Mouse (Mus musculus) Patski (cell line): ENCODE measurements at regions not wholly inside any gene's neighbourhood (a gene's known extent, or its start where the extent isn't known, plus 50 kb on each side); places are given as distances from the start of the nearest gene placed in this dataset.

Experiments used
- ATAC-seq: fragments of 100-300 bp; one replicate; pipeline ENCODE4 v1.8.0; 2021
- CTCF ChIA-PET: fragments of 350-600 bp; sonication (Branson Sonifier 250); formaldehyde crosslinking; loops from one replicate; lab custom pipeline; 2022; ENCODE audit warnings: inconsistent platforms; lab: Charles Lee
- POLR2A ChIA-PET: fragments of 350-600 bp; sonication (Branson Sonifier 250); formaldehyde crosslinking; loops from one replicate; lab custom pipeline; 2022; ENCODE audit warnings: antibody characterized with exemption, inconsistent platforms; lab: Charles Lee
- DNase-seq: peaks from one replicate; pipeline ENCODE4 v3.0.0-alpha.2; 2011; ENCODE audit warnings: low read depth, low spot score
- H3K27me3 ChIP-seq: fragments of 371-371 bp; one replicate; pipeline ENCODE4 v1.5.1; 2021
- CTCF ChIP-seq: fragments of 100-300 bp; IDR thresholded peaks from one replicate; pipeline ENCODE4 v1.5.1; 2021
- in situ Hi-C: fragments of 300-500 bp; cut with MboI; formaldehyde crosslinking; loops from 3 replicates; pipeline ENCODE4 v1.11.1; 2018; ENCODE audit warnings: low pct_unique_long_range_greater_than_20kb, mixed read lengths

DNA sequence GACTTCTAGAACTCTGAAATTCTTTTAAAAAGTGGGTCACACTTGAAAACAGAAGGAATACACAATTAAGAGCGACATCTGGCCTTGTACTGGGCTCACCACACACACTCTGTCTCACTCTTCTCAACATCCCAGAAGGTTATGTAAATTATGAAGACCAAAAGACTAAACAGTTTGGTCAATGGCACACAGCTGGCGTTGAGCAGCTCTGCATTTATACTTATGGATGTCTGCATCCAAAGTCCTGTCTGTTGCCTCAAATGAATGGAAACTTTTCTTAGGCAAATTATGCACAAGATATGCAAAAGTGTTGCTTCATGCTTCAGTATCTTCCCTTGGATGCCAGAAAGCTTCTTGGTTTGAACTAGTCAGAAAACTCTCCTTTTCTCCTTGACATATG, 323.5 kb downstream of the Ppp3ca start:
- ChIA-PET POLR2A (no interaction called here), CTCF (no interaction called here)
- ATAC-seq, result no peak
- DNase-seq, result no peak
- TF ChIP-seq CTCF, result no peak
- in situ Hi-C loops, result no loop called here
- H3K27me3 ChIP-seq, result no peaks in the 10 kb centered on the region

DNA sequence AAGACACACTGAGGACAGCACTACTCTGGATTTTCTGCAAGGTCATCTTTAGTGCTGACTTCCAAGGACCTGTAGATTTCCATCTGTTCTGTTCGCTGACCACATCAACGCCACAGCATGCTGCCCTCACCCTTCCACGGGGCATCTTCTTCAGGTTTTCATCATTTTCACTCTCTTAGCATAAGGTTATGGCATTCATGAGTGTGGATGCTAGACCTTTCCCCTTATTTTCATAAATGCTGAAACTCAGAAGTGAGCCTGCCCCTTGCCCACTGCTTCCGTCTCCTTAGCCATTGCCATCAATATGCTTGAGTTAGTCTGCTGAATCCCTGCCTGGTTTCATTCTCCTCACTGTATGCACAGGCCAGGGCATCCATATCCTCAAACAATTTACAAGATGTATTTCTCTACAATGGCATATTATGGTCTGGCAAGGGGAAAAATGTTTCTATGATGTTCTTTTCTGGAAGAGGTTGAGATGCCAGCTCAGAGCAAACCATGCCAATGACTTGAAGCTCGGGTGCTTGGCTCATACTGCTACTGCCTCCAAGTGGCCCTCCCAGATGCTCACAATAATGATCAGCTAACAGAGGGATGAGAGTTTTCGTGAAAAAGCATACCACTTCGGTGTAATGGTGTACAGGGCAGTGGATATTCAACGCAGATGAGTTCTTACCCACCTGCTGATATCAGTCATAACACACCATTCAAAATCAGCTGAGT, 324.6 kb downstream of the Ppp3ca start:
- CTCF ChIA-PET, result interaction anchor here (2.7 kb wide), 1 partner anchor 25 kb away, joined by 8 read pairs; no protein-coding TSS in a partner anchor
- ATAC-seq, result no peak
- TF ChIP-seq CTCF, result peak; percentile 37
- H3K27me3 ChIP-seq, result no peaks in the 10 kb centered on the region
- POLR2A ChIA-PET, result no interaction called here
- no peak for DNase-seq
- in situ Hi-C loops, result no loop called here

DNA sequence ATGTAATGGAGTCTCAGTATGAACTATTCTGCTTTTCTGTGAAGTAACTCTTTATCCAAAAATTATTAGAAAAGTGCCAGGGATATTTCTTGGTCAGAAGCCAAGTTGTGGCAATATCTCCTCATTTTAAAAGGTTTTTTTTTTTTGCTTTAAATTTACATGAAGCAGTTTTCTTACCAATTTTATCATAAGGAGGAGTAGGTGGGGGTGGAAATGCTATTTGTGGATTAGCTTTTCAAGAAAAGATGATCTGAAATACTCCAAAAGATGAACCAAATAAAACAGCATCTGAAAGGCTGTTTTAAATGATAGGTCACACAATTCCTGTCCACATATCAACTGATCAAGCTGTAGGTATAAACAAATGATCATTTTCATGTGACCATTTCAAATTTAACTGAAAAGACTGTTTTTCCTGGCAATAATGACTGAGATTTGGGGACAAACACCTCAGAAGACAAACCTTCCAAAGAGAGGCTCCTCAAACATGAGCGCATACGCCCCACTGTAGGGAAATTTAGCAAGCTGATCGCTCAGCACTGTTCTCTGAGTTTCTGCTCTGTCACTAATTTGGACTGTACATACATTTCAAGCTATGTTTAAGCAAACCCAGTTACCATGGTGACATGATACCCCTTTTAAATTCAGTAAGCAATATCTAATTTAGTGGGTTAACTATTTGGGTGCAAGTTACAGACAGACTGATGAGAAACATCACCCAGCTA, 325.8 kb downstream of the Ppp3ca start:
- CTCF ChIA-PET, result interaction anchor here (0.8 to 2.7 kb wide), 5 partner anchors 8 to 26 kb away, joined by 3 to 10 read pairs (median 8); no protein-coding TSS in a partner anchor
- H3K27me3 ChIP-seq, result no peaks in the 10 kb centered on the region
- in situ Hi-C loops, result no loop called here
- POLR2A ChIA-PET, result interaction anchor here (0.6 kb wide), 1 partner anchor 170 kb away, joined by 3 read pairs; no protein-coding TSS in a partner anchor
- DNase-seq (no peak), ATAC-seq (no peak)
- TF ChIP-seq CTCF, result no peak

DNA sequence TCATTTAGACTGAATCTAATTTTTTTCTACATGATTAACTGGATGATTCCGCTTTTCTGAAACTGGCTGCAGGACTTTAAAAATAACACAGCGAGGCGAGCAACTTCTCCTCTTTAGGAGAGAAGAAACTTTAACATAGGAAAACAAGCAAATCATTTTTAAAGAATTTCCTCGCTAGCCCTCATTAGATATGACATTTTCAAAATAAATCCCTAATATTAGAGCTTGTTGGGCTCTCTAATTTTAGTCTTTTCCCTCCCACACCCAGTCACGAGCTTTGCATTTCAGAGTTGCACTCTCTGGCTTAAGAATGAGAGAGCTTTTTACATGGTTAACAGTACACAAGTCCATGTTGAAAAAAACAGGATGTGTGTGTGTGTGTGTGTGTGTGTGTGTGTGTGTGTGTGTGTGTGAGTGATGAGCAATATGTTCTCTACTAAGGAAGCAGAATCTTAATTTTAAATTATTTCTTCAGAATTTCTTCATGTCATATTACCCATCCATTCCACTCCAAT, 326.5 kb downstream of the Ppp3ca start:
- in situ Hi-C loops, result no loop called here
- ChIA-PET POLR2A (interaction anchor here (0.6 kb wide), 1 partner anchor 170 kb away, joined by 3 read pairs; no protein-coding TSS in a partner anchor), CTCF (interaction anchor here (0.8 to 2.7 kb wide), 6 partner anchors 9 to 101 kb away, joined by 3 to 10 read pairs (median 6); no protein-coding TSS in a partner anchor)
- no peaks in the 10 kb centered on the region for H3K27me3 ChIP-seq
- ATAC-seq, result no peak
- no peak for DNase-seq
- TF ChIP-seq CTCF, result no peak

DNA sequence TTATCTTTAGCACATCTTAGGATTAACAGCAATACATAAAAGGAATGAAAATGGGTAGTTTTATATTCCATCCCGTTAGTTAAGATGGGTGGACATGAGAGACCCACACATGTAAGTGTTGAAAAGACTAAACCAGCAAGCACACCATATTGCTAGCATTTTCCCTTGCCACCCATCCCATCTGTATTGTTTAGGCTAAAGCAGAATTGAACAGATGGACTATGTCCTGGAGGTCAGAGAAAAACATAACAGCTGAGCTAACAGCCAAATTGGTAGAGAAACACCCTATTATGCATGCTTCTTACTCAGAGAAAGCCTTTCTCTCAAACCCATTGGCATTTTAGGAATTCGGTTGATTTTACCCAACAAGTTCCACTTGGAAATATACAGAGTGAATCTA, 329.3 kb upstream of the Emcn start:
- ChIA-PET POLR2A (no interaction called here), CTCF (interaction anchor here (2.5 kb wide), 1 partner anchor 17 kb away, joined by 5 read pairs; no protein-coding TSS in a partner anchor)
- no peak for TF ChIP-seq CTCF
- no peak for ATAC-seq
- DNase-seq, result no peak
- in situ Hi-C loops, result no loop called here
- H3K27me3 ChIP-seq, result no peaks in the 10 kb centered on the region

DNA sequence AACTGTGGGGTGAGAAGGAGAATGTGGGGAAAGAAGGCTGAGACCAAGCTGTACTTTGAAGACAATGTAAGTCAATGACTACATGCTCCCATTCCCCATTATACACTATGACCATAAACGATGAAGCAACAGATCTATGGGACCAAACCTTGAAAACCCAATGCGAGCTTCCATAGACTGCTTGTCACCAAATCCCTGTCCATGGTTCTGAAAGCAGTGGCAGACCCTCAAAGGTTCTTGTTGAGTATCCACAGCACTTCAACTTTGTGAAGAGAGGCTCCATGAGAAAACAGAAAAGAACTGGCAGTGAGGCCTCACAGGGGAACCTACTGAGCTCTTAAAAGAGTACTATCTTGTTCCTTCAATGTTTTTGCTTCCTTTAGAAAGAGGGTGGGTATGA, 326.2 kb upstream of the Emcn start:
- ATAC-seq, result no peak
- ChIA-PET POLR2A (no interaction called here), CTCF (interaction anchor here (1.1 to 1.2 kb wide), 2 partner anchors 15 to 76 kb away, joined by 3 read pairs; no protein-coding TSS in a partner anchor)
- in situ Hi-C loops, result no loop called here
- H3K27me3 ChIP-seq, result no peaks in the 10 kb centered on the region
- DNase-seq, result no peak
- no peak for TF ChIP-seq CTCF

DNA sequence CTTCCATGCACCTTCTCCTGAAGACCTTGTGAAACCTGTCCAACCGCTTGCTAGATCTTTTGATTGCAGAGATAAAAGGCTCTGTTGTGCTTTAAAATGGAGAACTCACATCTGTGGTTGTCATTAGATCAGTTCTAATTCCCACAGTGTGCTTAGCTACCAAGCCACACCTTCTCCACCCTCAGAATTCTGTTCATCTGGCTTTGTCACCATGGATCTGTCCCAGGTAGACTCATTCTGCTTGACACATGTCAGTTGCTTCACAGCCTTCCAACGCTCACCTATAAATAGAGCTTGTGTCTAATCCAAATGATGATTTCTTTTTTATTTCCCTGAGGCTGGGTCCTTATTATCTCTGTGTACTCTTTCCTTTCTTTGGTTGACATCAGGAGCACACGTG, 325.7 kb upstream of the Emcn start:
- POLR2A ChIA-PET, result no interaction called here
- in situ Hi-C loops, result no loop called here
- DNase-seq (no peak), ATAC-seq (no peak)
- CTCF ChIA-PET, result interaction anchor here (1.1 to 1.2 kb wide), 3 partner anchors 14 to 75 kb away, joined by 3 to 4 read pairs (median 3); no protein-coding TSS in a partner anchor
- H3K27me3 ChIP-seq, result no peaks in the 10 kb centered on the region
- TF ChIP-seq CTCF, result no peak

DNA sequence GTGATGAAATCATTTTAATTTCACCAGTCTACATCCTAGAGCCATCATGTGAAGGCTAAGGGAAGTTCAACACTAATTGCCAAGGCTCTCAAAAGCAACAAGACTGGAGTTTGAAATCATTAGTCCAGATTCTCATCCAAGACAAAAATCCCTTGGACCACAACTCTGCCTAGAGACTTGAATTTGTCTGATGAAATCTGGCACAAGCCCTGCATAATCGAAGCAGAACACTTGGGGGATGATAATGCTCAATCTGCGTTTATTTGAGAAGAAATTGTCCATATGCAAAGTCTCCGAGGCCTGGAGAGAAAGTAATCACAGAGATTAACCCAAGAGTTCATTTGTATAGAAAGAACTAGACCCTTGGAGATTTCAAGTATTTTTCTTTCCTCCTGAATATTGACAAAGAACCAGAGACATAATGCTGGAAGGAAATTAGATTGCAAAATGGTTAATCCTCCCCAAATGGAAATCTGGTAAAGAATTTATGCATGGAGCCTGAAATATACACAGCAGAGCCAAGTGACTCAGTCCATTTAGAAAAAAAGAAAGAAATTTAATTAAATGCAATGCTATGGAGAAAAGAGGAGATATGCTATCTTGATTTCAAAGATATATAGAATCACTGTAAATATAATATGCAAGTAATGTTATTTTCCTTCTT, 320.8 kb upstream of the Emcn start:
- H3K27me3 ChIP-seq, result no peaks in the 10 kb centered on the region
- in situ Hi-C loops, result no loop called here
- DNase-seq, result no peak
- no peak for TF ChIP-seq CTCF
- ATAC-seq, result no peak
- ChIA-PET CTCF (interaction anchor here (1.3 to 1.5 kb wide), 2 partner anchors 9 to 14 kb away, joined by 4 to 7 read pairs; no protein-coding TSS in a partner anchor), POLR2A (interaction anchor here (0.6 kb wide), 1 partner anchor 14 kb away, joined by 3 read pairs; no protein-coding TSS in a partner anchor)

DNA sequence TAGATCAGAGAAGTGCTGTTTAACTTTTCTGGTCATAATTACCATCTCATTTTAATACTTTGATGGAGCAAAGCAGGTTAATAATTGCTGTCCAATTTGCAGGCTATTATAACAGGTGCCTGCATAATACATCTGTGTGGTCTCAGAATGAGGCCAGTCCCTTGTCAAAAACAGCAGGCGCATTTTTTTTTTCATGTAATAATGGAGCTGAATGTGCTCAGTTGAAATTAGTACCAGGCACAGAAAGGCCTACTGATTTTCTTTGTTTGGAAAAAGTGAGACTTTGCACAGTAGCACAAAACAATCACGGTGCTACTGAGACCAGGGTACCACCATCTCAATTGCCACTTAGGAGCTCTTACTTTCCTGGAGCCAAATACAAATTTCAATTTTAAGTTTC, 311.3 kb upstream of the Emcn start:
- H3K27me3 ChIP-seq, result peaks cover 3% of the 10 kb centered on the region
- ChIA-PET CTCF (interaction anchor here (0.7 to 2.0 kb wide), 4 partner anchors 9 to 52 kb away, joined by 3 to 7 read pairs (median 3); no protein-coding TSS in a partner anchor), POLR2A (no interaction called here)
- TF ChIP-seq CTCF, result no peak
- in situ Hi-C loops, result no loop called here
- DNase-seq, result no peak
- ATAC-seq, result no peak

DNA sequence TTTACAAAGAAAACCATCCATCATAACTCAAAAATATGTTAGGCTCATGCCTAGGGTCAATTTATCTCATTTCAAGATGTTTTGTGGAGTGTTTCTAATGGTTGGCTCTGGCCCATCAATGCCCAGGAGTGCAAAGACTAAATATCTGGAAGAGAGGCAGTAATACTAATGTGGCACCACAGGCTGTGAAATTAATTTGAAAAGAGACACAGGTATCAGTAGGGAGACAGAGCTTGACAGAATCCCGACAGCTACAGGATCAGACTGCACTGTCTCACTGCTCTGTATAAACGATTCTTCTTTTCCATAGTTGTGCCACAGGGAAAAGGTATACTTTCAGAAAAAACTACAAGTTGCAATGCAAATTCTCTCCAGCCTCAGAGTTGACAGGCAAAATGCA, 308.1 kb upstream of the Emcn start:
- no peak for ATAC-seq
- in situ Hi-C loops, result no loop called here
- H3K27me3 ChIP-seq, result no peaks in the 10 kb centered on the region
- POLR2A ChIA-PET, result no interaction called here
- no peak for TF ChIP-seq CTCF
- CTCF ChIA-PET, result no interaction called here
- DNase-seq, result no peak
